Mouse (Mus musculus): ENCODE results near the gene Stk17b.
"Not testable (repeated sequence)": the region's sequence is repeated elsewhere in the genome, so short reads cannot be mapped to it uniquely, and the experiment has no call there.

Gene Stk17b

GRCm38 (mm10) chr1:53721353-53721752 is 63.7 kb downstream of the Stk17b start:
- no peak for DNase-seq

GRCm38 (mm10) chr1:53720601-53721351 is 64.2 kb downstream of the Stk17b start:
- no peak for DNase-seq

DNA sequence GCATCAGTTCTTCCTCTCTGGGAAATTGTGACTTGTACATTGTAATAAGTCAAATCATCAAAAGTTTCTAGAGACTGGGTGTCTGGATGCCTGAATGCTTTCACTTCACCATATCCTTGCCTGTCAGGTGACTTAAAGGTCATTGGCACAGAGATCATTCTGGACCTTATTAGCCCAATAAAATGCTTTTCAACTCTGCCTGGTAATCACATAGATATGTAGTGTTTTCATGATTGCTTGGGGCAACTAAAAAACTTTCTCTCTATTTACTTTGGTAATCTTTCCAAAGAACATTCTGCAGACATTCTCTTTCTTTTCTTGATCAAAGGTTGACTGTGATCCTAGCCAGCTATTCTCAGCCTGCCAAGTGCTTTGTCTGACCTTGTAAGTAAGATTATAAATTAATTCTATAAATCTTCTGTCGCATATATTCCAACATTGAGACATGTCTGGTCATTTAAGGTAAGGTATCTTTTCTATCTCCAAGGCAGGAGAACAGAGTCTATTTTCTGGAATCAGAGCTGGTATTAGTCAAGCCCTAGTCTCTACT is 69.0 kb downstream of the Stk17b start:
- DNase-seq = no peak

DNA sequence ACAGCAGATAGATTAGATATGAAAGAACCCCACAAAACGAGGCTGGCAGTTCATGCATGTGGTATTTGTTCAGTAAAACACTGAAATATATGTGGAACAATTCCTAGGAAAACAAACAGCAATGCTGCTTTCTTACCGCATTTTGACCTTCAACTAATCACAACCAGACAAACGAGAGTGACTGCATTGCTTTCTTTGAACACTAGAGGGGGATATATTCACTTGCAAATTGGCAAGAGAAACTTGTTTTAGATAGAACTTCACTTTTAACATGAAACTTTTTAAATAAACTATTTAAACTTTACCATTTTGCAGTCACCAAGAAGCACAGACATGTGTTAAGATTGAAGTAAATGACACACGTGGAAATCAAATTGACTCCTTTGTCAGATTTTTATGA is 69.6 kb downstream of the Stk17b start:
- DNase-seq = no peak

DNA sequence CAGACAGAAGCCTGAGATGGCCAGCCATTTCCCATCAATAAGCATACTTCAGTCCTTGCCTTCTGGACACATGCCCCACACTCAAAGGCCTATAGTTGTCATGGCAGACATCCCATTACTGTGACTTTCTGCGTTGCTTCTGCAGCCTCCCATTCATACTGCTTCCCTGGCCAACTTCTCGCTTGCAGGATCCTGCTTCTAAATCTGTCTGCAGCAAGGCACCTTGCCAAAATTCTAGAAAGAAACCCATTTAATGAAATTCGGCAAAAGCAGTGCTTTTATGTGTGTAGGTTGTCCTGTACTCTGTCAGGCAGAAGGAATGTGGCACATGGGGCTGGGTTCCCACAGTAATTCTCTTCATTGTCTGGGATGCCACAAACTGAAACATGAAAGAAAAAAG is 71.6 kb downstream of the Stk17b start:
- peak; percentile 21 for DNase-seq

DNA sequence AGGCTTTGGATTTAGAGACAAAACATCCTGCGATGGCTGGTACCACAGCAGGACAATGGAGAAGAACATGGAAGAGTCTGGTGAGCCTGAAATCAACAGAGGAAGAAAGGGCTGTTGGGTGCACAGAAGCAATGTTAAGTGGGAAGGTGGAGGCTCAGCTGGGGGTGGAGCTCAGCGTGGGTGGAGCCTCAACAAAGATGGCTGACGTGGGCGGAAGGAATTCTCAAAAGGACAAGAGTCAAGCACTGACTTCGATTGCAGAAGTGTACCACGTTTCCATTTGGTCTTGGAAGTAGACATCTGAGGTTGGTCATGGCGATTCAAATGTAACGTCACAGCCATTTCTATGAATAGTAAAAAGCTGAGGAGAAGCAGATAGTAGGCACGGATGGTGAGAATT is 74.0 kb downstream of the Stk17b start:
- DNase-seq = no peak

GRCm38 (mm10) chr1:53709602-53710001 is 75.4 kb downstream of the Stk17b start:
- not testable (repeated sequence) for DNase-seq

- peak; percentile 69 for DNase-seq
Measured at GRCm38 (mm10) chr1:53706431-53707361, 78.3 kb downstream of the Stk17b start, which contains the start of gene Dnah7a. Gene Dnah7a (minus strand): TSS chr1:53706784.
